Mouse (Mus musculus): ENCODE measurements around the gene Nipsnap3b. TPM values are rescaled to one million over a fixed set of nuclear protein-coding genes. Genes with fewer than 3 reads are reported as not detected.

Gene Nipsnap3b
- 1 to 10 TPM; 7.6 to 7.7 TPM for total RNA-seq (2021)
- long read RNA-seq, experiment 1, transcript Nipsnap3b-201 (6 exons, 1,552 nt): major isoform, 15 of 16 reads
- long read RNA-seq, experiment 1, partial matches to known transcripts: 0 of 16 reads
- long read RNA-seq, experiment 1, other reads (novel, unspliced or antisense): 0 of 16 reads
- long read RNA-seq, experiment 2, transcript Nipsnap3b-201 (6 exons, 1,552 nt): major isoform, 7 of 7 reads
- long read RNA-seq, experiment 2, partial matches to known transcripts: 0 of 7 reads
- long read RNA-seq, experiment 2, other reads (novel, unspliced or antisense): 0 of 7 reads

DNA sequence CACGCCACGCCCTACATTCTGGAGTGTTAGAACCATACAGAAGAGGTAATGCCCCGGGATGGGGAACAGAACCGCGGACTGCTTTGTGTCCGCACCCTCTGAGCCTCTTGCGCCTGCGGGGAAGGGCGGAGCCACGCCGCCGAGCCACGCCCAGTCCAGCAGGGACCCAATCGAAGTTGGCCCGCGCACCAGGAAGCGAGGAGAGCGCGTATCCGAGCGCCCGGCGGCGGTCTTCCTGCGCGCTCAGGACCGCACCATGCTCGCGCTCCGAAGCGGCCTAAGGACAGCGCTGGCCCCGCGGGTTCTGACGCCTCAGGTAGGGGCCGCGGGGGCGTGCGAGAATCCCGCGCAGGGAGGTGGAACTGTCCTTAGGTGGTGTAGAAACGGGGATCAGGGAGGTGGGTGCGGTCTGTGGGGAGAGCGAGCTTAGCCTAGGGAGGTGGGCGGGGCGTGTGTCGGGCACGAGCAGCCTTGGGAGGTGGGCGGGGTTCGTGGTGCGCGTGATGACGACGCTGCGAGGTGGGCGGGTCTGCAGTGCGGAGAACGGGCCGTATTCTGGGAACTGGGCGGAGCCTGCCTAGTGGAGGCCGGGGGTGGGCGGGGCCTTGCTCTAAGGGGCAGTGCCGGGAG is at the start of gene Nipsnap3b:
Gene Nipsnap3b (plus strand): TSS at position 149 of the 630 bp plus-strand sequence.
- DNase-seq: peak; percentile 94 to 96

- DNase-seq: no peak
Measured at GRCm38 (mm10) chr4:52964247-52964646, 47.4 kb upstream of the Nipsnap3b start, which contains the start of gene Olfr270. Olfr270 (plus strand) TSS chr4:52964547.

GRCm38 (mm10) chr4:52985216-52985615 is 26.5 kb upstream of the Nipsnap3b start:
- DNase-seq: no peak

GRCm38 (mm10) chr4:52986266-52986665 is 25.4 kb upstream of the Nipsnap3b start:
- no peak for DNase-seq

DNA sequence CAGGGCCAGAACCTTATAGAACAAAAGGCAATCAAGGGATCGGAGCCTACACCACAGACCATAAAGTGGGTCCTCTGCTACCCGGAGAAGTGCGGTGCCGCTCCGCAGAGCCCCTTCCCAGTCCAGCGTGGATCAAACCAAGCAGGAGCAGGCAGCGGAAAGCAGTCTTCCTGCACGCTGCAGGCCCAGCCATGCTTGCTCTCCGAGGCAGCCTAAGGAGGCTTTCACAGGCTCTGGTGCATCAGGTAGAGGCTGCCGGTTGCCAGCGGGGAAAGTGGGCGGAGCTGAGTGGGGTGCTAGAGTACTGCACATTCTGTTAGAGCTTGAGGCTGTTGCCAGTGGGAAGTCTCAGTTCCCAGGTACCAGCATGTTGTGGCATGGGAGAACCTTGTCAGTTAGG is 22.4 kb upstream of the Nipsnap3b start, which contains the start of gene Nipsnap3a:
Gene Nipsnap3a (plus strand): TSS at position 25 of the 400 bp plus-strand sequence.
- DNase-seq: no peak

GRCm38 (mm10) chr4:52999449-52999848 is 12.2 kb upstream of the Nipsnap3b start:
- DNase-seq: no peak

GRCm38 (mm10) chr4:53000154-53000553 is 11.5 kb upstream of the Nipsnap3b start:
- no peak for DNase-seq

DNA sequence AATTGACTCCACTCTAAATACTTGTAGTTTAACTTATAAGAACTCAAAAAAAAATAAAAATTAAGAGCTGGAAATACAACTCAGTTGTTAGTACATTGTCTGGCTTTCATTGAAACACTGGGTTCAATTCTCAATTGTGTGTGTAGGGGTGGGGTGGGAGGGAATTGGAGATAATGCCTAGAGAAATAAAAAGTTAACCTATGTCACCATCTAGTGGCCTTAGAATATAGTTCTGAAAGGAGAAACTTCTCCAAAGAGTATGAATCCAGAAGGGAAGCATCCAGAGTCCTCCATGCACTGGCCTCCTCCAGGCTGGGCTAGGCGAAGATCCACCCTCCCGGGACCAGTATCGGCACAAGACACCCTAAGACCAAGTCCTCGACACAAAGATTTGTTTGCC is 2.5 kb upstream of the Nipsnap3b start:
- no peak for DNase-seq

GRCm38 (mm10) chr4:53009871-53010270 is 1.8 kb upstream of the Nipsnap3b start:
- no peak for DNase-seq

DNA sequence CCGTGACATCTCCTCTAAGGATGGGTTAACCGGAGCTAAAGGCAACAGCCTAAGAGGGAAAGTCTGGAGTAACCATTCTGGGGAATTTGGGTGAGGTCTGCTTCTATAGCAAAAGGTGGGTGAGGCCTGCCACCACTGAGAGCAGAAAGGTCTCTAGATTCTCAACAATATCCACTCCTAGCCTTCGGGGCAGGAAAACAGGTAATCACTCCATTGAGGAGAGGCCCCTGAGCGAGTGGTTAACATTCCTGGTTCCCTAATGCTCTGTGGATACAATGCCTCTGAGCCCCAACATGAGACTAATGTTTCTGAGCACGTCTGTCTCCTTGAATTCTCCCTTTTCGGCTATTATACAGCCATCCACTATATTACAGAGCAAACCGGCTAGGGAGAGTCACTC is 2.7 kb downstream of the Nipsnap3b start:
- DNase-seq: no peak

DNA sequence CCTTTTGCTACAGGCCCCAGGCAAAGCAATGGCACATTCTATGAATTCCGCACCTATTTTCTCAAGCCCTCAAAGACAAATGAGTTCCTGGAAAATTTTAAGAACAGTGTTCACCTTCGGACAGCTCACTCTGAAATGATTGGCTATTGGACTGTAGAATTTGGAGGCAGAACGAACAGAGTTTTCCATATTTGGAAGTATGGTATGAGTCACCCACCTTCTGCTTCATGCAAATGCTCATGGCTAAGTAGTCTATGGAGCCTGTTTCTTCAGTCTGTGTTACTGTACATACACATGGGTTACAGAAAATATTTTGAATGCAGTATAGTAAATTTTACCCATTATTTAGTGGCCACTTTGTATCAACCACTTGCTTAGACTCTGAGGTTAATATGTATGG is 3.3 kb downstream of the Nipsnap3b start:
- DNase-seq: no peak

DNA sequence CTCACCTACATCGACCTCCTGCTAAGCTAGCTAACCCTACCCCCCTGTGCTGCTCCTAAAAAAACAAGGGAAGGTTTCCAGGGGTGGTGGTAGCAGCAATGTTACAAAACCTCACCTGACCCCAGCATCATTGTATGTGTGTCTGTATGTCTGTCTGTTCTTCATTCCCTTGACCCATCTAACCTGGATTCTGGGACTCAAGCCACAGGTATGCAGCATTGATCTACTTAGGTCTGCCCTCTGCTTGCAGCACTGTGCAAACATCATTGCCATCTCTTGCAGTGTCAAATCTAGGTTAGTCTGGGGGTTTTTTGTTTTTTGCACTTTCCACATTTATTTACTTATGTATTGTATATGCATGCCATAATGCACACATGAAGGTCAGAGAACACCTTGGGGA is 6.7 kb downstream of the Nipsnap3b start:
- no peak for DNase-seq

DNA sequence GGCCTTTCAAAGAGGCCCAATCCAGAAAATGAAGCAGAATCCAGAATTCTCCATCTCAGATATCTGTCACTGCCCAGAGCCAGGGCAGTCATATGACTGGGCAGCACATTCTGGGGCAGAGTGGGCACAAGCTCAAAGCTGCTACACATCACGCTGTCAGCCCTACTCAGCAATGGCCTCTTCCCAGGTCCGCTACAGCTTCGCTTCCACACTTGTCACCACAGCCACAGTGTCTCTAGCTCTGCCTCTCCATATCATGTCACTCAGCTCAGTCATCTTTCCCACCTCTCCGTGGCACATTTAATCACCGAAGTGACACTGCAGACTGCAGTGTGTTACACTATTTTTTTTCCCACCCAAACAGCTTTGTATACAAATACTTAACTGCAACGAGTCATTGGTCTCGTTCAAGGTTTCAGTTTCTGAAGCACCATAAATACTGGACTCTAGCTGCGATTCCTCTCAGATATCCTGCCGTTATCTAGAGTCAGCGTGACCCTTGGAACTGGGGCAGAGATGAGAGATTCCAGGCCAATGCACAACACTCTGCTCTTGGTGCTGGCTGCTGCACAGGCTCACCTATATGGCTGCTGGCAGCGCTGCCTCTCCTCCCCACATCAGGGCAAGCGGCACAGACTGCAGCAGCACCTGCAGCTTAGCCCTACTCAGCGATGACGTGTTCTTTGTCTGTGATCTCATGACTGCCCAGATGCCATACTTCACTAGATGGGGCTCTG is 11.7 kb downstream of the Nipsnap3b start:
- DNase-seq: no peak

DNA sequence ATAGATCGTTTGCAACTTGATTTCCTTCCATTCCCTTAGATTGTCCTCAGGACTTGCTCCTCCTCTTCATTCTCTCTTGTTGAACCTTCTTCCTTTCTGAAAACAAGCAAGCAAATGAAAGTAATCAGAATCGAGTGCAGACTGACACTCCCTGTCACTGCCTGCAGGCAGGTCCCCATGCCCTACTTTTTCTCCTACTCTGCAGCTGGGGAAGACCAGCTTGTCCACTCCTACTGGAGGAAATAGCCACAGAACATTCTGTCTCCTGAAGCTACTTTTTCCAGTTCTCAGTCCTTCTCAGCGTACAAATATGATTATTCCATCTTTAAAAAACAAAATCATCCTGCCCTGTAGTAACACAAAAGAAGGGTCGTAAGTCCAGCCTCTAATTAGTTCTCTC is 12.7 kb downstream of the Nipsnap3b start:
- peak in 1 of 2 experiments; percentile 30 for DNase-seq

- no peak for DNase-seq
Measured at GRCm38 (mm10) chr4:53027811-53028210, 16.1 kb downstream of the Nipsnap3b start.

- DNase-seq: no peak
Measured at GRCm38 (mm10) chr4:53030326-53030948, 18.8 kb downstream of the Nipsnap3b start.

- DNase-seq: no peak
Measured at GRCm38 (mm10) chr4:53043819-53044218, 32.1 kb downstream of the Nipsnap3b start.

DNA sequence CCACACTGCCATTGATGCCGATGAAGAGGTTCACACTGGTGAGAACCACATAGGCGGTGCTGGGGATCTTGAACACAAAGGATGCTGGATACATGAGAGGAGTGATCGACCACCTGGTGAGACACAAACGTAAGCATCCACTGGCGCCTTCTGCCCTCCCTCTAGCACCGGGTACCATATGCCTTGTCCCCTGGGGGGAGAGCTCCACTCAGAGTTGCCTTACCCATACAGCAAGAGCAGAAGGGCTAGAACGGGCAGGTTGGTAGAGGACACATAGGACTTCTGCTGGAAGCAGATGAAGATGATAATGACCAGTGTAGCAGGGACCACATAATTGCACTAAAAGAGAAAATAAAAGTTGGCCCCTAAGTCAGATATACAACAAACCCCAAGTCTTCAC is 34.1 kb downstream of the Nipsnap3b start:
- DNase-seq: no peak

GRCm38 (mm10) chr4:53046238-53047022 is 34.8 kb downstream of the Nipsnap3b start:
- DNase-seq: no peak

DNA sequence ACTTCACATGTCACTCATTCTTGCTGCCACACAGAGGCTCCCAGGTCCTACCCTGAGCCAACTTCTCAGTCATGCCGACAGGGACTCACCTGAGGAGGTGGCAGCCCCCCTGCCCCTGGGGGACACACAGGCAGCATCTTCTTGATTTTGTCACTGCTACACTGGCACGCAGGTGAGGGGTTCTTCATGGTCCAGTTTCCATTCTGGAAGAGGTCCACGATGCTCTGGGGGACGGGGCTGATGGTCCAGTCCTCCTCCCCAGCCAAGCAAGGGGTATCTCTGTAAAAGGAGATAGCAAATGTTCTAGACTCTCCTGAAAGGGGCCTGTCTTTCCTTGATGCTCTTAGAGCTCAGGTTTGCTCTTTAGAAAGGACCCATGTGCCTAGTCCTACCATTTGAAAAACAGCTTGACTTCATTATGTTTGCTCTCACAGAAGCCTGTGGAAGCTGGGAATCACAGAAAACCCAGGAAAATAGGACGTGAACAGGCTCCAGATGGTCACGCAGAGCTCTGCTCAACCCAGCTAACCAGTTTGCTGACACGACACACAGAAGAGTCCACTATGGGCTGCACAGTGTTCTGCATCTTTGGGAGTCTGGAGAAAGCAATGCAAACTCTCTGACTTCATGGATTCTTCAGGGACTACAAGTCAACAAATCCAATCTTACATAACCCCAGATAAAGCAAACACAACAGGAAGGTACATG is 50.8 kb downstream of the Nipsnap3b start:
- DNase-seq: no peak

Measured in heart, adult 18-20 months (tissue).